Mouse (Mus musculus): ENCODE measurements around the gene Oas1a. TPM values are rescaled to one million over a fixed set of nuclear protein-coding genes. Genes with fewer than 3 reads are reported as not detected.
"Not testable (repeated sequence)": the region's sequence is repeated elsewhere in the genome, so short reads cannot be mapped to it uniquely, and the experiment has no call there.

Oas1a gene
- polyA plus RNA-seq, 1 experiment = 21.1 TPM

DNA sequence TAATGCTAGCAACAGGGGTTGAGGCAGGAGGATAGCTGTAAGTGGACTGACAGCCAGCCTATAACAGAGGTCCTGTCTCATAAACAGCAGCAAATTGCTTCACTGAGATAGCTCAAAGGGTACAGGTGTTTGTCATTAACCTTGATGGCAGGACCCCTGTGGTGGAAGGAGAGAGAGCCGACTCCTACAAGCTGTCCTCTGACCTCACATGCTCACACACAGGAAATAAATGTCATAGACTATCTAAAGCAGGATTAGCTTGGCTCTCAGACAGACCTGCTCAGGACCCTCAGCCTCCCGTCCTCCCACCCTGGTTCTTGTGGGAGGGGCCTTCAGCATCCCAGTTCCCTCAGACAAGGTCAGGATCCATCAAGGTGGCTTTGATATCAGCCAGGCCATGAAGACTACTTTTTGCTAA, 15.1 kb downstream of the Oas1a start:
- Histone ChIP-seq H3K4me3 (ENCODE audit: control insufficient read depth, insufficient read depth, low read length) (no peak overlapping the region), H3K27ac (ENCODE audit: control insufficient read depth, insufficient read depth, low read length) (no peak overlapping the region), H3K4me1 (replicated peaks; ENCODE audit: control insufficient read depth, insufficient read depth, low read length) (no peaks in the 10 kb centered on the region), H3K27me3 (ENCODE audit: control insufficient read depth, insufficient read depth, low read length) (no peaks in the 10 kb centered on the region), H3K36me3 (ENCODE audit: control insufficient read depth, insufficient read depth, low read length) (no peaks in the 10 kb centered on the region)
- TF ChIP-seq CTCF (IDR thresholded peaks at IDR 0.05; ENCODE audit: borderline replicate concordance, control insufficient read depth, extremely low read depth, insufficient read depth, low read length, poor library complexity) (no peak), POLR2A (IDR thresholded peaks at IDR 0.05; ENCODE audit: control insufficient read depth, extremely low read depth, insufficient read depth, low read length, poor library complexity) (no peak)
- 95% methylated on average over 2 of the region's 2 CpGs for WGBS
- no peak for DNase-seq

GRCm38 (mm10) chr5:120891566-120892242, 15.6 kb downstream of the Oas1a start:
- H3K4me3 ChIP-seq (ENCODE audit: control insufficient read depth, insufficient read depth, low read length); DNase-seq; H3K4me1 ChIP-seq (replicated peaks; ENCODE audit: control insufficient read depth, insufficient read depth, low read length); H3K27ac ChIP-seq (ENCODE audit: control insufficient read depth, insufficient read depth, low read length); H3K27me3 ChIP-seq (ENCODE audit: control insufficient read depth, insufficient read depth, low read length); H3K36me3 ChIP-seq (ENCODE audit: control insufficient read depth, insufficient read depth, low read length): not testable (repeated sequence)
- whole genome bisulfite sequencing = 98% methylated on average over 2 of the region's 2 CpGs

- Histone ChIP-seq H3K4me1 (replicated peaks; ENCODE audit: control insufficient read depth, insufficient read depth, low read length) (no peaks in the 10 kb centered on the region), H3K4me3 (ENCODE audit: control insufficient read depth, insufficient read depth, low read length) (no peak overlapping the region), H3K27ac (ENCODE audit: control insufficient read depth, insufficient read depth, low read length) (no peak overlapping the region), H3K27me3 (ENCODE audit: control insufficient read depth, insufficient read depth, low read length) (no peaks in the 10 kb centered on the region), H3K36me3 (ENCODE audit: control insufficient read depth, insufficient read depth, low read length) (no peaks in the 10 kb centered on the region)
- no peak for DNase-seq
- TF ChIP-seq POLR2A (IDR thresholded peaks at IDR 0.05; ENCODE audit: control insufficient read depth, extremely low read depth, insufficient read depth, low read length, poor library complexity) = no peak
- no peak for TF ChIP-seq CTCF (IDR thresholded peaks at IDR 0.05; ENCODE audit: borderline replicate concordance, control insufficient read depth, extremely low read depth, insufficient read depth, low read length, poor library complexity)
- WGBS = 6% methylated on average over 3 of the region's 3 CpGs
These were observed 16.3 kb downstream of the Oas1a start for GRCm38 (mm10) chr5:120890991-120891390.

- no peak for TF ChIP-seq POLR2A (IDR thresholded peaks at IDR 0.05; ENCODE audit: control insufficient read depth, extremely low read depth, insufficient read depth, low read length, poor library complexity)
- TF ChIP-seq CTCF (IDR thresholded peaks at IDR 0.05; ENCODE audit: borderline replicate concordance, control insufficient read depth, extremely low read depth, insufficient read depth, low read length, poor library complexity) = no peak
- Histone ChIP-seq H3K4me3 (ENCODE audit: control insufficient read depth, insufficient read depth, low read length) (no peak overlapping the region), H3K27ac (ENCODE audit: control insufficient read depth, insufficient read depth, low read length) (no peak overlapping the region), H3K36me3 (ENCODE audit: control insufficient read depth, insufficient read depth, low read length) (no peaks in the 10 kb centered on the region), H3K27me3 (ENCODE audit: control insufficient read depth, insufficient read depth, low read length) (no peaks in the 10 kb centered on the region), H3K4me1 (replicated peaks; ENCODE audit: control insufficient read depth, insufficient read depth, low read length) (no peaks in the 10 kb centered on the region)
- WGBS = 96% methylated on average over 2 of the region's 2 CpGs
- DNase-seq = no peak
These were observed 17.3 kb downstream of the Oas1a start for GRCm38 (mm10) chr5:120890026-120890425.

GRCm38 (mm10) chr5:120888294-120888815, 19.0 kb downstream of the Oas1a start:
- not testable (repeated sequence) for H3K27me3 ChIP-seq (ENCODE audit: control insufficient read depth, insufficient read depth, low read length); H3K4me3 ChIP-seq (ENCODE audit: control insufficient read depth, insufficient read depth, low read length); H3K4me1 ChIP-seq (replicated peaks; ENCODE audit: control insufficient read depth, insufficient read depth, low read length); H3K27ac ChIP-seq (ENCODE audit: control insufficient read depth, insufficient read depth, low read length); DNase-seq; H3K36me3 ChIP-seq (ENCODE audit: control insufficient read depth, insufficient read depth, low read length)
- 54% methylated on average over 4 of the region's 4 CpGs for WGBS

- TF ChIP-seq CTCF (IDR thresholded peaks at IDR 0.05; ENCODE audit: borderline replicate concordance, control insufficient read depth, extremely low read depth, insufficient read depth, low read length, poor library complexity) (no peak), POLR2A (IDR thresholded peaks at IDR 0.05; ENCODE audit: control insufficient read depth, extremely low read depth, insufficient read depth, low read length, poor library complexity) (no peak)
- H3K27me3 ChIP-seq (ENCODE audit: control insufficient read depth, insufficient read depth, low read length) = no peaks in the 10 kb centered on the region
- no peaks in the 10 kb centered on the region for H3K4me1 ChIP-seq (replicated peaks; ENCODE audit: control insufficient read depth, insufficient read depth, low read length)
- WGBS = 53% methylated on average over 6 of the region's 6 CpGs
- H3K4me3 ChIP-seq (ENCODE audit: control insufficient read depth, insufficient read depth, low read length) = no peak overlapping the region
- no peaks in the 10 kb centered on the region for H3K36me3 ChIP-seq (ENCODE audit: control insufficient read depth, insufficient read depth, low read length)
- no peak for DNase-seq
- H3K27ac ChIP-seq (ENCODE audit: control insufficient read depth, insufficient read depth, low read length) = no peak overlapping the region
These were observed 19.5 kb downstream of the Oas1a start for GRCm38 (mm10) chr5:120887831-120888230.

DNA sequence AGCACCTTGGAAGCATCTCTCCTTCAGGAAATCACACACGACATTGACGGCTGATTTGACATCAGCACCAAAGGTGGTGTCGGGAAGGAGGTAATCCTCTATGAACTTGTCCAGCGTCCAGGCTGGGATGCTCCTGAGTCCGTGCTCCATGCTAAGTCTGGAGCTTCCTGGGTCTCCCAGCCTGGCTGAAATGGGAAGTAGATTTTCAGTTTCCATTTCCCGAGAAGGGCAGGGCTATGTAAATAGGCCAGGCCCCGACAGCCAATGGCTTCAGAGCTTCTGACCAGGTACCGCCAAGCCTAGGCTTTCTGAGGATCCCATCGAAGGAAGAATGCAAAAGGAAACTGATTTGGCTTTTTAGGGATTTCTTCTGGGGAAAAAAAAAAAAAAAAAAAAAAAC, 19.9 kb downstream of the Oas1a start, which contains the start of gene Oas1g:
Oas1g (minus strand) TSS at position 201 of the 400 bp plus-strand sequence.
- not testable (repeated sequence) for H3K27me3 ChIP-seq (ENCODE audit: control insufficient read depth, insufficient read depth, low read length); H3K36me3 ChIP-seq (ENCODE audit: control insufficient read depth, insufficient read depth, low read length); H3K4me3 ChIP-seq (ENCODE audit: control insufficient read depth, insufficient read depth, low read length); DNase-seq; H3K4me1 ChIP-seq (replicated peaks; ENCODE audit: control insufficient read depth, insufficient read depth, low read length); H3K27ac ChIP-seq (ENCODE audit: control insufficient read depth, insufficient read depth, low read length)
- WGBS = 36% methylated on average over 4 of the region's 9 CpGs

GRCm38 (mm10) chr5:120881681-120882080, 25.6 kb downstream of the Oas1a start:
- not testable (repeated sequence) for H3K36me3 ChIP-seq (ENCODE audit: control insufficient read depth, insufficient read depth, low read length); H3K27me3 ChIP-seq (ENCODE audit: control insufficient read depth, insufficient read depth, low read length); H3K27ac ChIP-seq (ENCODE audit: control insufficient read depth, insufficient read depth, low read length); H3K4me3 ChIP-seq (ENCODE audit: control insufficient read depth, insufficient read depth, low read length); DNase-seq; H3K4me1 ChIP-seq (replicated peaks; ENCODE audit: control insufficient read depth, insufficient read depth, low read length)
- WGBS = 97% methylated on average over 6 of the region's 6 CpGs

DNA sequence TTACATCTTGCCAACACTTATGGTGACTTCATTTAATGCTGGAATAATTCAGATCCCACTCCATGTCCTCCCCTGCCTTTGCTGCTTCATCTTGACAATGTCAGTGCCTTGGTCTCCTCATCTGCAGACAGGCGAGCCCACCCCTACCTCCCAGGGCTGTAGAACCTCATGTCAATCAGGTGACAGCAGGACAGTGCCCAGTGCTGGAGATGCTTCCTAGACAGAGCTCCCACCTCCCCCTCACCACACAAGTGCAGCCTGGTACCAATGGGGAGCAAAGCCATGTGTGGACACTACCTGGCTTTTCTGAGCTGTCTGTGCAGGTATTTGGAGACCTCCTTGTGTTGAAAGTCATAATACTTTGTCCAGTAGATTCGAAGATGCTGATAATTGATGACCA, 28.5 kb downstream of the Oas1a start:
- H3K4me1 ChIP-seq (replicated peaks; ENCODE audit: control insufficient read depth, insufficient read depth, low read length); H3K36me3 ChIP-seq (ENCODE audit: control insufficient read depth, insufficient read depth, low read length); H3K27me3 ChIP-seq (ENCODE audit: control insufficient read depth, insufficient read depth, low read length); H3K4me3 ChIP-seq (ENCODE audit: control insufficient read depth, insufficient read depth, low read length); DNase-seq; H3K27ac ChIP-seq (ENCODE audit: control insufficient read depth, insufficient read depth, low read length): not testable (repeated sequence)
- 82% methylated on average over 2 of the region's 2 CpGs for WGBS

DNA sequence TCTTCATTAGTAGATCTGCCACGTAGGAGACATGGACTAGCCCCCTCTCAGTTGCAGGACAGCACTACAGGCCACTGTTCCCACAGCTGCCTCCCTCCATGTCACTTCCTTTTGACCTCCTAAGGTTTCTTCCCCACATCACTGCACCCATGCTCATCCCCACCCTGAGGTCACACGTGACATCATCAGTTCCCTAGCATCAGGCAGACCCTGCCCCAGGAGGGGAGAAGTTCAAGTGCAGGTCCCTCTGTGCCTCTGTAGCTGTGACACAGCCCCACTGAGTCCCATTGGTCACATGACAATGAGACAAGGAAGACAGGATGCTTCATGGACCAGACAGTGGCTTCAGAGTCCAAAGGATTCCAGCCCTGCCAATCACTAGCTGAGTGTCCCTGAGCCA, 29.9 kb downstream of the Oas1a start:
- WGBS = 91% methylated on average over 2 of the region's 2 CpGs
- H3K27ac ChIP-seq (ENCODE audit: control insufficient read depth, insufficient read depth, low read length); DNase-seq: not testable (repeated sequence)

More for the DNA sequence above, 29.9 kb downstream of the Oas1a start:
- not testable (repeated sequence) for H3K4me3 ChIP-seq (ENCODE audit: control insufficient read depth, insufficient read depth, low read length); H3K27me3 ChIP-seq (ENCODE audit: control insufficient read depth, insufficient read depth, low read length); H3K36me3 ChIP-seq (ENCODE audit: control insufficient read depth, insufficient read depth, low read length); H3K4me1 ChIP-seq (replicated peaks; ENCODE audit: control insufficient read depth, insufficient read depth, low read length)
